Mouse (Mus musculus) testis, adult 2 months (tissue): ENCODE measurements at regions not wholly inside any gene's neighbourhood (a gene's known extent, or its start where the extent isn't known, plus 50 kb on each side); places are given as distances from the start of the nearest gene placed in this dataset.

Source experiments
- H3K27ac ChIP-seq: fragments of 200-500 bp; 2 replicates; pipeline ENCODE4 v1.5.1; 2012; ENCODE audit warnings: low read depth, low read length; ENCODE audit not compliant: control insufficient read depth, insufficient read depth
- H3K27me3 ChIP-seq: fragments of 200-500 bp; 2 replicates; pipeline ENCODE4 v1.6.1; 2012; ENCODE audit warnings: mild to moderate bottlenecking, low read length, moderate library complexity; ENCODE audit not compliant: control insufficient read depth, insufficient read depth
- H3K36me3 ChIP-seq: fragments of 200-500 bp; 2 replicates; pipeline ENCODE4 v1.6.1; 2012; ENCODE audit warnings: mild to moderate bottlenecking, low read length; ENCODE audit not compliant: control insufficient read depth, insufficient read depth
- H3K4me1 ChIP-seq: fragments of 200-500 bp; 2 replicates; pipeline ENCODE4 v1.6.1; 2012; ENCODE audit warnings: low read length; ENCODE audit not compliant: control insufficient read depth, insufficient read depth
- H3K4me3 ChIP-seq: fragments of 200-500 bp; 2 replicates; pipeline ENCODE4 v1.5.1; 2012; ENCODE audit warnings: low read depth, mild to moderate bottlenecking, low read length, moderate library complexity, mixed read lengths; ENCODE audit not compliant: control insufficient read depth
- CTCF ChIP-seq: fragments of 200-500 bp; IDR thresholded peaks from 2 replicates; pipeline ENCODE4 v1.5.1; 2012; ENCODE audit warnings: low read depth, mild to moderate bottlenecking, inconsistent platforms, low read length, moderate library complexity; ENCODE audit not compliant: control insufficient read depth, insufficient read depth, insufficient replicate concordance
- POLR2A ChIP-seq: fragments of 200-500 bp; IDR thresholded peaks from 2 replicates; pipeline ENCODE4 v1.6.1; 2012; ENCODE audit warnings: low read depth, mild to moderate bottlenecking, inconsistent platforms, low read length, moderate library complexity; ENCODE audit not compliant: control insufficient read depth

DNA sequence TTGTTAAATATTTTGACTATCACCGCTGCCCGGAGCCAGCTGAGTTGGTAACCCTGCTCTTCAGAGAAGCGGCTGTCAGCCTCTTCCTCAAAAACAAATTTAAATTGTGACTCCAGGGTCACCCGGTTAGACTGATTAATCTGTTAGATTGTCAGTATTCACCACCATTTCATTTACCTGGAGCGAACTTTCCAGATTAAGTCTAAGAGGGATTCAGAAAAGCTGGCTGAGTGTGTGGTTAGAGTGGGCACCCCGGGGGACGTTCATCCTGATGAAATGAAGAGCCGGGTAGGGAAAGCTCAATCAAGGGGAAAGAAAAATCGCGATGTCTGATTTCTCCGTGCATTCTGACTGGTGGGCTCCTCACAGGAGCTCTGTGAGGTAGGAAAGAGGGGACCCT is 105.0 kb downstream of the Ppp4r2 start:
- TF ChIP-seq POLR2A (no peak), CTCF (no peak)
- Histone ChIP-seq H3K27me3 (no peaks in the 10 kb centered on the region), H3K36me3 (no peaks in the 10 kb centered on the region), H3K4me3 (no peak overlapping the region), H3K4me1 (peaks cover 4% of the 10 kb centered on the region; the same call in 1 of the 2 replicates), H3K27ac (no peak overlapping the region)

DNA sequence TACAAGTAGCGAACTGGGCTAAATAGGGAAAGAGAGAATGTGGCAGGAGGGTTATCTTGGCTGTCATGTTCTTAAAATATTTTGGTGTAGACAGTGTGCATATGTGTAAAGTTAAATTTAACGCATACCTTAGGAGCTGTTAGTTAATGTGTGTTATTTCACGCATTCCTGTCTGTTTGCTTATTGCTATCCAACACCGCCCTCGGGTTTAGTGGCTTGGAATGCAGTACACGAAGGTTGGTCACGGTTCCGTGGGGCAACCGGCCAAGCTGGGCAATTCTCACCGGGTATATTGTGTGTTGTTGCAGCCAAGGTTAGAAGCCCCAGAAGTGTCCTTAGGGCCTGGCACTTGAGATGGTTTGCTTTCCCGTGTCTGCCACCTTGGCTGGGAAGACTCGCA is 105.6 kb downstream of the Ppp4r2 start:
- Histone ChIP-seq H3K27ac (no peak overlapping the region), H3K27me3 (no peaks in the 10 kb centered on the region), H3K4me1 (peaks cover 4% of the 10 kb centered on the region; the same call in 1 of the 2 replicates), H3K36me3 (no peaks in the 10 kb centered on the region), H3K4me3 (peak overlapping the region; percentile 9)
- TF ChIP-seq POLR2A: no peak
- TF ChIP-seq CTCF: no peak

DNA sequence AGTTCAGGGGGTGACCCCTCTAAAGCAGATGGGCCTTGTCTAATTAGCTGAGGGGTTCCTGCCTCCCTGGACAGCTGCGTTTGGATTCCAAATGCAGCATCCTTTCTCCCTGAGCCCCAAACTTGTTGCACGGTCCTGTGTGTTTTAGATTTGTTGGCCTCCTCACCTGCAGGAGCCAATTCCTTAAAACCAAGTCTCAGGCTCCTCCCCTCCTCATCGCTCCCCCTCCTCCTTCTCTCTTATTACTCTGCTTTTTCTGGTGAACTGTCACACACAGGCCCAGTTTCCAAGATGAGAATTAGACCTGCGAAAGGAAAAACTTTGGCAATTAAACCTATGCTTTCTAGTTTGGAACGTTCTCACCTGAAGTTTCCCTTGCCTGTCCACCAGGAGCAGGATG is 106.3 kb downstream of the Ppp4r2 start:
- H3K27ac ChIP-seq: no peak overlapping the region
- H3K4me1 ChIP-seq: peaks cover 4% of the 10 kb centered on the region; the same call in 1 of the 2 replicates
- H3K4me3 ChIP-seq: no peak overlapping the region
- H3K36me3 ChIP-seq: no peaks in the 10 kb centered on the region
- no peak for TF ChIP-seq POLR2A
- no peaks in the 10 kb centered on the region for H3K27me3 ChIP-seq

DNA sequence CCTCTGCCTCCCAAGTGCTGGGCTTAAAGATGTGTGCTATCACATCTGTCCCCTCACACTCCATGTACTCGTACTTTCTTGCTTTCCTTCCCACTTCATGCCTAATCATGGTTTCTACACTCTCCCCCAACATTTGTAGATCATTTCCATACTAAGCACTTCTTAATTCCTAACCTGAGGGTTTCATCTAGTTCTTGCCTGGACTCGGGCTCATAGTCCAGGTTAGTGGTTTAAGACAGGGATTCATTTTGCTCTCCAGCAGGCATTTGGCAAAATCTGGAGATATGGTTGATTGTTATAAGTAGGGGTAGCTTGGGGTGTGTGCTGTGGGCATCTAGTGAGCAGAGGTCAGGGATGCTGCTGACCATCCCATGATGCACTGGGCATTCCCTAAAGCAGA is 108.3 kb downstream of the Ppp4r2 start:
- no peaks in the 10 kb centered on the region for H3K36me3 ChIP-seq
- no peak overlapping the region for H3K4me3 ChIP-seq
- TF ChIP-seq CTCF (no peak), POLR2A (no peak)
- no peak overlapping the region for H3K27ac ChIP-seq
- no peaks in the 10 kb centered on the region for H3K27me3 ChIP-seq
- peaks cover 4% of the 10 kb centered on the region; the same call in 1 of the 2 replicates for H3K4me1 ChIP-seq

DNA sequence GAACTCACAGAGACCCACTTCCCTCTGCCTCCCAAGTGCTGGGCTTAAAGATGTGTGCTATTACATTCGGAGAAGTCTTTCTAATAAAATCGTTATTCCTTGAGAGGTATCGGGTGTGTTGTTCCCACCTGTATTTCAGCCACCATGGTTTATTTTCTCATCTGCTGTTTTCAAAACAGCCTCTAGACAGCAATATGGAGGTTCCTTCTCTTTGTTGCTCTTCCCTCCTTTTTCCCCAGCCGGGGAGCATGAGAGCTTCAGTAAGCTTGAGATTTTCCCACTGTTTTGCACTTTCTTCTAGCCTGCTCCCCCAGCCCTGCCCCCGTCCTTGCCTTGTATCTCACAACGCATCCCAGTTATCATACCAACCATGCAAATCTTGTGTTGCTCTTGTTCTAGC is 109.5 kb downstream of the Ppp4r2 start:
- H3K4me3 ChIP-seq: no peak overlapping the region
- H3K27ac ChIP-seq: no peak overlapping the region
- H3K36me3 ChIP-seq: no peaks in the 10 kb centered on the region
- no peaks in the 10 kb centered on the region for H3K27me3 ChIP-seq
- peaks cover 4% of the 10 kb centered on the region; the same call in 1 of the 2 replicates for H3K4me1 ChIP-seq
- TF ChIP-seq POLR2A (no peak), CTCF (no peak)

DNA sequence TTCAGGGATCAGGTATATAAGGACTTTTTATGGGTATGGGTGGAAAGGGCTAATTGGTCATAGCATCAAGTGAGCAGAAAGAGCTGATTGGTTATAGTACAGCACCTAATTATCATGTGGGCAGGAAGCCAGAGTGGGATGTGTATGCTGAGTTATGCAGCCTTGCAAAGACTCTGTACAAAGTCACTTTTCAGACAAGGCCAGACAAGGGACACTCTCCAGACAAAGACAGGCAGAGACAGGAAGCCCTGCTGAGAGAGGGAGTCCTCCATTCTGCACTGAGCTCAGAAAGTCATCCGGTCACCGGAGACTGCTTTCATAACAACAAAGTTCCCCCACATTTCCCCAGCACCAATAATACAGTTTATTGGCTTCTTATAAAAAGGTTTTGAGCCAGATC is 112.4 kb downstream of the Ppp4r2 start:
- Histone ChIP-seq H3K36me3 (no peaks in the 10 kb centered on the region), H3K27me3 (no peaks in the 10 kb centered on the region)

DNA sequence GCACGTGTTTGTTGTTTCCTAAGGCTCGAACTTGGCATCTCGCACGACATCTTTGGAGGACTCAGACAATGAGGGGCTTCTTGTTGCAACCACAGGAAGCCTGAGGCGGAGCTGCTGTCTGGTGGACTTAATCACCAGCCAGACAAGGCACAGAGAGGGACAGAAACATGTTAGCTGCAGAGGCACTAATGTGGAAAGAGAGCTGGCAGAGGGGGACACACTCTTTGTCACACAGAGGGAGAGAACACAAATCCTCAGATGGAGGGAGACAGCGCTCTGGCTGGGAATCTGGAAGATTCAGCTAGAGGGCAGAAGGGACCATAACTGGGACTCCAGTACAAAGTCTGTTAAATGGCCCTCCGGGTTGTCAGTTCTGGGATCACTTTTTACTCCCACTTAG is 114.9 kb downstream of the Ppp4r2 start:
- Histone ChIP-seq H3K36me3 (no peaks in the 10 kb centered on the region), H3K4me3 (no peak overlapping the region), H3K4me1 (no peaks in the 10 kb centered on the region), H3K27me3 (no peaks in the 10 kb centered on the region), H3K27ac (no peak overlapping the region)
- no peak for TF ChIP-seq POLR2A
- TF ChIP-seq CTCF: no peak

More for the DNA sequence above, 112.4 kb downstream of the Ppp4r2 start:
- H3K4me1 ChIP-seq: no peaks in the 10 kb centered on the region
- TF ChIP-seq POLR2A (no peak), CTCF (no peak)
- H3K27ac ChIP-seq: no peak overlapping the region
- no peak overlapping the region for H3K4me3 ChIP-seq

DNA sequence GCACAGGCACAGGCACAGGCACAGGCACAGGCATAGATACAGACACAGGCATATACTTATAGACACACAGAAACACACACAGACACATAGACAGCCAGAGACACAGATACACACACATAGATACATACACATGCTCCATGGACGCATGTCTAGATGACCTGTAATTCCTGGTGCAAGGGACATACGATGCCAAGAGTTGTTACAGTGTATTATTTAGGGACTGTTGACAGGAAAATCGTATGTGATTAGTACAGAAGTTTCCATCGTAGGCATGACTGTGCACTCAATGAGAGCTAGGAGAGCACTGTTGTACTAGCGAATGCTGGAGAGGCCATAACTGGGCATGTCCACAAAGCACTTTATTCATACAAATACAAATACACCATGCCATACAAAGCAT is 118.2 kb downstream of the Ppp4r2 start:
- Histone ChIP-seq H3K4me1 (no peaks in the 10 kb centered on the region), H3K27me3 (no peaks in the 10 kb centered on the region), H3K27ac (no peak overlapping the region), H3K4me3 (no peak overlapping the region), H3K36me3 (no peaks in the 10 kb centered on the region)
- TF ChIP-seq CTCF (no peak), POLR2A (no peak)
